Mouse (Mus musculus): Measurements from ENCODE around the gene Akap9. TPM values are rescaled to one million over a fixed set of nuclear protein-coding genes. Genes with fewer than 3 reads are reported as not detected.
"Not testable (repeated sequence)": the region's sequence is repeated elsewhere in the genome, so short reads cannot be mapped to it uniquely, and the experiment has no call there.

The Akap9 gene
- total RNA-seq, 2 experiments from 2014 or later, result 20.0 to 21.0 TPM

GRCm38 (mm10) chr5:4026336-4026735, 98.5 kb downstream of the Akap9 start:
- not testable (repeated sequence) for ATAC-seq (replicated peaks; ENCODE audit: low FRiP score, poor library complexity, severe bottlenecking)

GRCm38 (mm10) chr5:4028486-4029173, 100.8 kb downstream of the Akap9 start:
- ATAC-seq (replicated peaks; ENCODE audit: low FRiP score, poor library complexity, severe bottlenecking), result no peak

GRCm38 (mm10) chr5:4031846-4032245, 104.0 kb downstream of the Akap9 start:
- ATAC-seq (replicated peaks; ENCODE audit: low FRiP score, poor library complexity, severe bottlenecking), result no peak

DNA sequence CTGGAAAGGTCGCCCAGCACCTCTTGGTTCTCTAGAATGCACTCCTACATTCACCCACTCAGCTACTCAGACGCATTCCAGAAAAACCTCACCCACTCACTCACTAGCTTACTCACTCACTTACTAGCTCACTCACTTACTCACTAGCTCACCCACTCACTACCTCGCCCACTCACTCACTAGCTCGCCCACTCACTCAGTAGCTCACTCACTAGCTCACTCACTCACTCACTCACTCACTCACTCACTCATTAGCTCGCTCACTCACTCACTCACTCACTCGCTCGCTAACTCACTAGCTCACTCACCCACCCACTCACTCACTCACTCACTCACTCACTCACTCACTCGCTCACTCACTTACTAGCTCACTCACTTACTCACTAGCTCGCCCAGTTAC, 108.8 kb downstream of the Akap9 start:
- no peak for ATAC-seq (replicated peaks; ENCODE audit: low FRiP score, poor library complexity, severe bottlenecking)

DNA sequence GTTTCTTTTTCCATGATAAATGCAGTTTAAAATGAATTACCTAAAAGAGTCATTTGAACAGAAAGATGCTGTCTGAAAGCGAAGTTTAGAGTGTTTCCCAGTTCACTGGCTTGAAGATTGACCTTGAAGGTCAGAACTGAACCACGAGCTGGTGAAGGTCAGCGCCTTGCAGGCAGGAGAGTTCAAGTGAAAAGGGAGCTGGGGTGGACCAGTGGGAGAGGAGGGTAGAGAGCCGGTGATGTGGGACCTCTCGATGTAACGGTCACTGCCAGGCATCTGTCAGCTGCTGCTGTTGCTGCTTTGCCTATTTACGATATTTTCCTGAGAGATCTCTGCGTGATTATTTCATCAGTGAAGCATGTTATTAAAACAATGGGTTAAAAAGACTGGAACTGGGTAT, 111.5 kb downstream of the Akap9 start:
- ATAC-seq (replicated peaks; ENCODE audit: low FRiP score, poor library complexity, severe bottlenecking), result no peak

- ATAC-seq (replicated peaks; ENCODE audit: low FRiP score, poor library complexity, severe bottlenecking), result no peak
Observed at GRCm38 (mm10) chr5:4040372-4040771, 112.5 kb downstream of the Akap9 start.

DNA sequence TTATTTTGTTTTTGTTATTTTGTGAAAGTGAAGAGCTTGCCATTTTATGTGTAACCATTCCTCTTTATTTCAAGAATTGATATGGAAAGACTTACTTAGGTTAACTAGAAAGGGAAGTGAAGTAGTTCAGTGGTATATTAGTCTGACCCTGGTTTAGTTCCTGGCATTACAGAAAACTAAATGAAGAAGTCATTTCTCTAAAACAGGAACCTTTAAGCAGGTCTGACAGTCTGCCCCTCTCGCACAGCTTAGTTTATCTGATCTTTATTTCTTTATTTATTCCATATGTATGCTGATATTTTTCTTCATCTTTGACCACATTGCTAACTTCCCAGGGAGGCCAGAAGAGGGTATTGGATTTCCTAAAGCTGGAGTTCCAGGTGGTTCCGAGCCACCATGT, 113.1 kb downstream of the Akap9 start:
- ATAC-seq (replicated peaks; ENCODE audit: low FRiP score, poor library complexity, severe bottlenecking), result no peak

GRCm38 (mm10) chr5:4060313-4060712, 132.5 kb downstream of the Akap9 start:
- ATAC-seq (replicated peaks; ENCODE audit: low FRiP score, poor library complexity, severe bottlenecking), result no peak

GRCm38 (mm10) chr5:4066476-4067115, 138.7 kb downstream of the Akap9 start:
- ATAC-seq (replicated peaks; ENCODE audit: low FRiP score, poor library complexity, severe bottlenecking), result 0 out of 2 replicates have a peak, but pooled peaks have one; percentile 14

DNA sequence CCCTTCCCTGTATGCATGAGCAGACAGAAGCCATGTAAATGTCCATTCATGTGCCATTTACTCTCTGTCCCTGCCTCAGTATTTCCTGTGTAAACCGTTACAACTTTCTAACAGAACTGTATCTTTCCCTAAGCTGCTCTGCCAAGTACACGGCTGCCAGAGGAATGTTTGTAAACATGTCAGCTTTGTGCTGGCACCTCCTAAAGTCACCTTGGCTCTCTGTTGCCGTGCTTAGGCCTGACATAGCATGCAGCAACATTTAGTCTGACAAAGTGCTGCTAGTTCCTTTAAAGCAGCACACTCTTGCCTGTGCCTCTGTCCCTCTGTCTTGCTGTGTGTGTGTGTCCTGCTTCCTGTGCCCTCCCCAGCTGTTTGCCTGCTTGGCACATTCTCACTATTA, 139.3 kb downstream of the Akap9 start:
- no peak for ATAC-seq (replicated peaks; ENCODE audit: low FRiP score, poor library complexity, severe bottlenecking)

GRCm38 (mm10) chr5:4079086-4079485, 151.2 kb downstream of the Akap9 start:
- no peak for ATAC-seq (replicated peaks; ENCODE audit: low FRiP score, poor library complexity, severe bottlenecking)

- no peak for ATAC-seq (replicated peaks; ENCODE audit: low FRiP score, poor library complexity, severe bottlenecking)
Observed at GRCm38 (mm10) chr5:4080861-4081260, 153.0 kb downstream of the Akap9 start.

- no peak for ATAC-seq (replicated peaks; ENCODE audit: low FRiP score, poor library complexity, severe bottlenecking)
Observed at GRCm38 (mm10) chr5:4081513-4081912, 153.7 kb downstream of the Akap9 start.

- ATAC-seq (replicated peaks; ENCODE audit: low FRiP score, poor library complexity, severe bottlenecking), result no peak
Observed at GRCm38 (mm10) chr5:4084948-4085347, 157.1 kb downstream of the Akap9 start.

GRCm38 (mm10) chr5:4086309-4086708, 158.5 kb downstream of the Akap9 start:
- ATAC-seq (replicated peaks; ENCODE audit: low FRiP score, poor library complexity, severe bottlenecking), result no peak

GRCm38 (mm10) chr5:4088190-4088589, 160.3 kb downstream of the Akap9 start:
- ATAC-seq (replicated peaks; ENCODE audit: low FRiP score, poor library complexity, severe bottlenecking), result no peak

- no peak for ATAC-seq (replicated peaks; ENCODE audit: low FRiP score, poor library complexity, severe bottlenecking)
Observed at GRCm38 (mm10) chr5:4094471-4094870, 166.6 kb downstream of the Akap9 start.

GRCm38 (mm10) chr5:4101031-4101430, 173.2 kb downstream of the Akap9 start:
- no peak for ATAC-seq (replicated peaks; ENCODE audit: low FRiP score, poor library complexity, severe bottlenecking)

DNA sequence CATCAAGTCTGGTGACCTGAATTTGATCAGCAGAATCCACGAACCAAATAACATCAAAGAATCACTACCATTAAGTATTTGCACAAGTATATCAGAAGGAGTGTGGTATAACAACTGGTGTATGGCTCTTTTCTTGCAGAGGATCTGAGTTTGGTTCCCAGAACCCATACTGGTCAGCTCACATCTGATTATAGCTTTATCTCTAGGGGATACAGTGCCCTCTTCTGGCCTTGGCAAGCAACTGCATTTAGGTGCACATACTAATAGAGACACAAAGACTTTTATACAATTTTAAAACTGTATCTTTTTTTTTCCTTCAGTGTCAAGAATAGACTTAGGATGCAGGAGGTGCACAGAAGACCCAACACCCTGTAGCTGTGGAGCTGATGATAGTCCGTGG, 173.9 kb downstream of the Akap9 start:
- no peak for ATAC-seq (replicated peaks; ENCODE audit: low FRiP score, poor library complexity, severe bottlenecking)

- ATAC-seq (replicated peaks; ENCODE audit: low FRiP score, poor library complexity, severe bottlenecking), result no peak; the same call in 1 of the 2 replicates
Observed at GRCm38 (mm10) chr5:4103626-4104340, 175.9 kb downstream of the Akap9 start.

Measured in erythroid progenitor cell, adult 5-6 weeks (primary cell).